Mouse (Mus musculus): ENCODE measurements at regions not wholly inside any gene's neighbourhood (a gene's known extent, or its start where the extent isn't known, plus 50 kb on each side); places are given as distances from the start of the nearest gene placed in this dataset.
"Not testable (repeated sequence)": the region's sequence is repeated elsewhere in the genome, so short reads cannot be mapped to it uniquely, and the experiment has no call there.

GRCm38 (mm10) chr13:52108349-52108921, 262.0 kb downstream of the Gadd45g start:
- DNase-seq: no peak

- DNase-seq: no peak
Measured at GRCm38 (mm10) chr13:52109039-52109759, 262.7 kb downstream of the Gadd45g start.

- peak in 1 of 2 experiments; percentile 15 for DNase-seq
Measured at GRCm38 (mm10) chr13:52110750-52111149, 264.3 kb downstream of the Gadd45g start.

GRCm38 (mm10) chr13:52113549-52113948, 267.1 kb downstream of the Gadd45g start:
- peak in 1 of 2 experiments; percentile 36 for DNase-seq

- no peak for DNase-seq
Measured at GRCm38 (mm10) chr13:52114431-52114830, 268.0 kb downstream of the Gadd45g start.

- no peak for DNase-seq
Measured at GRCm38 (mm10) chr13:52114962-52115361, 268.5 kb downstream of the Gadd45g start.

- DNase-seq: no peak
Measured at GRCm38 (mm10) chr13:52116241-52116640, 269.8 kb downstream of the Gadd45g start.

- no peak for DNase-seq
Measured at GRCm38 (mm10) chr13:52116756-52117155, 270.3 kb downstream of the Gadd45g start.

- no peak for DNase-seq
Measured at GRCm38 (mm10) chr13:52120795-52121194, 274.3 kb downstream of the Gadd45g start.

GRCm38 (mm10) chr13:52125037-52125436, 278.6 kb downstream of the Gadd45g start:
- no peak for DNase-seq

GRCm38 (mm10) chr13:52127751-52128150, 281.3 kb downstream of the Gadd45g start:
- no peak for DNase-seq

GRCm38 (mm10) chr13:52129466-52129865, 283.0 kb downstream of the Gadd45g start:
- DNase-seq: no peak

- no peak for DNase-seq
Measured at GRCm38 (mm10) chr13:52133202-52133601, 286.7 kb downstream of the Gadd45g start.

GRCm38 (mm10) chr13:52138331-52138945, 292.0 kb downstream of the Gadd45g start:
- DNase-seq: peak in 1 of 2 experiments; percentile 37

- no peak for DNase-seq
Measured at GRCm38 (mm10) chr13:52139140-52139809, 292.8 kb downstream of the Gadd45g start.

GRCm38 (mm10) chr13:52140221-52140620, 293.7 kb downstream of the Gadd45g start:
- DNase-seq: no peak

GRCm38 (mm10) chr13:52144066-52144465, 297.6 kb downstream of the Gadd45g start:
- DNase-seq: not testable (repeated sequence)

GRCm38 (mm10) chr13:52145926-52146325, 299.4 kb downstream of the Gadd45g start:
- no peak for DNase-seq

- no peak for DNase-seq
Measured at GRCm38 (mm10) chr13:52150281-52150680, 303.8 kb downstream of the Gadd45g start.

GRCm38 (mm10) chr13:52151777-52152176, 305.3 kb downstream of the Gadd45g start:
- peak; percentile 5 to 45 for DNase-seq

GRCm38 (mm10) chr13:52152221-52152620, 305.7 kb downstream of the Gadd45g start:
- no peak for DNase-seq

GRCm38 (mm10) chr13:52153030-52153429, 306.6 kb downstream of the Gadd45g start:
- no peak for DNase-seq

- DNase-seq: peak in 1 of 2 experiments; percentile 45
Measured at GRCm38 (mm10) chr13:52153576-52153975, 307.1 kb downstream of the Gadd45g start.

All from kidney, postnatal 25 days (tissue).